Mouse (Mus musculus) retina, postnatal 1 day (tissue): Measurements from ENCODE around the gene Esp1.
"Not testable (repeated sequence)": the region's sequence is repeated elsewhere in the genome, so short reads cannot be mapped to it uniquely, and the experiment has no call there.

Source experiments
- DNase-seq: peaks from one replicate; pipeline ENCODE4 v3.0.0-alpha.2; 2012

The Esp1 gene

DNA sequence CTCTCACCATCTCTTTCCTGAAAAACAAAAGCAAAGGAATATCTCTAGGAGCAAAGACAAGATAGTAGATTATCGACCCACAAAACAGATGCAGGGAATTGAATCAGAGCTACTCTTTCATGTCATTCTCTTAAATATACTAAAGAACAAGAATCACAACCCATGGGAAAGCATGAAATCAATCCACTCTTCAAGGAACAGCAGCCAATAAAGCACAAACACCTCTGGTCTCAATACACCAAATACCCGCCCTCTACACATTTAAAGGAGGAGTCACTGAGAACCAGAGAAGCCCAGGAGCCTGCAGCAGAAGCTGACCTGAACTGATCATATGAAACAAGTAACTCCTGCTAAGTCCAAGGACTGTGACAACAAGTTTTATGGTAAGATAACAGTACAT lies at the start of gene Esp1:
Esp1 (plus strand) TSS at position 301 of the 400 bp plus-strand sequence.
- no peak for DNase-seq

DNA sequence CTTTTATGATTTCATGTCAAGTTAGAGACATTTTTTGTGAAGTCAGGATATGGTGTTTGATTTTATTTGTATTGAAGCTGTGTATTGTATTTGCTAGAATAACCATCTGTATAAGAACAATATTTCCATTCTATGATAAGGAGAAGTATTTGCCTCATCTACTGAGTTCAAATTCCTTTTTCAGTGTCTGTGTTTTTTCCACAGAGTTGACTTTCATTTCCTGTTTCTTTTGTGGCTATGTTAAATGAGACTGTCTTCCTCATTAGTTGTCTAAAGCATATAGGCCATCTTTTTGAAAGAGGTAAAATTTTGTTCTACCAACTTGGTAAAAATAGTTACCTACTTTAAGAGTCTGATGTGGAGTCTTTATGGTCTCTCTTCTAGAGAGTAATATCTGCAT lies 10.6 kb upstream of the Esp1 start:
- no peak for DNase-seq

GRCm38 (mm10) chr17:40717055-40717454 lies 9.9 kb upstream of the Esp1 start:
- not testable (repeated sequence) for DNase-seq

DNA sequence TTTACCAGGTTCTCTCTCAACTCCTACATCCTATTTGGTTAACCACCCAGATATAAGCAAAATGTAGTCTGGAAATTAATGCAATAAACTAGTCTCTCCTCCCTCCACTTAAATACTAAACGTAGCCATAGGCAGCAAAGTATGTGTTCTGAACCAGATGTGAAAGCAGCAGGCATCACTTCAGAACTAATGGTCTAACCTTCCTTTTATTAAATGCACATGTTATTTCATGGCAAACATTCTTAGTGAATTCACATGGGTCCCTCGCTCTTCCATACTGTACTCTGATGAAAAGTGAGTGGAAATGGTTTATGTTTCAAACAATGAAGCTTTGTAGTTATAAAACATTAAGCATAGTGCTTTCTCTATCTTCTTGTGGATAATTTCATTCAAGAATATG lies 4.4 kb downstream of the Esp1 start:
- no peak for DNase-seq

DNA sequence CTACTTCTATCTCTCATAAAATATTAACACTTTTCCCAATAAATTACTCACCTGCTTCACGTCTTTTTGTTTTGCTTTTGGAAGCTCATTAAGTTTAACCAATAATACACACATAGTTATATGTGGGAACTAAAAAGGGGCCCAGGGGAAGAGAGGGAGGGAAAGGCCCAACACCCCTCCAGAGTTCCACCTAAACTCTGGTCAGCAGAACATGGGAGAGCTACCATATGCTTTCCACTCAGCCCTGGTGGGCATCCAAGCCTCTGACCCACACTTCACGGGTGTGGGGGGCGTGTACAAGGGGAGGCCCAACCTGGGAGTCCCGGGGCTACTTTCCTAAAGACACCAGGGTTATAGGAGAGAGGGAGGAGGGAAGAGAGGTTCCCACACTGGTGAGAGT lies 4.8 kb downstream of the Esp1 start:
- no peak for DNase-seq

DNA sequence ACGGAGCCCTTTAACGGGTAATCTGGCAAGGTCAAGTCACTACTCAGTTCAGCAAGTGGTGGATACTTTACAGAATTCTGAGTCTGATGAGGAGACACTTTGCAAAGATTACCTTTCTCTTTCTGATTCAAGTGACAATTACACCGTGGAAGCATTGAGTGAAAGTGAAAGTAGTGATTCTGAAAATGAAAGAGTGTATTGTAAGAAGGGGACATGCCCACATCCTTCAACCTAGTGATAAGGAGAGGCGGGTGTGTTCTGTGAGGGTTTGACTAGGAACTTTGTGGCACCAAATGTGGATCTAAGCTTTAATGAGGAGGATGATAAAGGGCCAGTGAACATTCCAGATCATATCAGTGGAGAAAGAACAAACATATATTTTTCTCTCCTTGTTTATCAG lies 36.7 kb downstream of the Esp1 start:
- DNase-seq = no peak

- no peak for DNase-seq
Observed at GRCm38 (mm10) chr17:40767120-40767519, 40.2 kb downstream of the Esp1 start.
